Mouse (Mus musculus): ENCODE results near the gene Fgf14.

DNA sequence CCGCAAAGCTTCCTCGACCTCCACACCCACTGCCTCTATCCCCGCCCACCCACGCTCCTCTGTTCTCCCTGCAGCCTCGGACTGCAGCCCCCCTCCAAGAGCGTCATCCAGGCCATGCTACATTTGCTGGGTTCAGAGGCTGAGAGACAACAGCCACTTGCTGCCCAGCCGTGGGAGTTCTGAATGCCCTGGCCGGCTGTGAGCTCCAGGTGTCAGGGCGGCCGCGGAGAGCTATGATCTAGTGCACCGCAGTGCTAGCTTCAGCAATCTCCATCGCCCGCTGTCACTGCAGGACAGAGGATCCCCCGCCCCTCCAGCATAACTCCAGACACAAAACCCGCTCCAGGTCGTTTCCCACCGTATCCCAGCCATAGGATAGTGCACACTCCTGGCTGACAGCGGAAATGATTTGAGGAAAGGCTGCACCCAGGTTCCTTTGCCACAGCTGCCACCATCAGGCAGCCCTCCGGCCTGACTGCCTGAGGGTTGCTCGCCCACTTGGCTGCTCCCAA is 1.7 kb downstream of the Fgf14 start:
- TF ChIP-seq CTCF (conservative IDR thresholded peaks at IDR 0.05; ENCODE audit: low read length) = no peak
- TF ChIP-seq POU5F1 (IDR thresholded peaks at IDR 0.05; ENCODE audit: borderline replicate concordance, low read length) = no peak
